8 mouse cellular contexts compared by ENCODE assay signal in genomic region chr8:4239193-4239890, GRCm38 (mm10). TPM values are rescaled to one million over a fixed set of nuclear protein-coding genes. Genes with fewer than 3 reads are reported as not detected.
DNase-seq lines count a peak whose midpoint lies in the region; ATAC-seq and TF ChIP-seq lines count a peak whose summit lies in the region.

No protein-coding gene starts in this region.

- peaks cover 13% of the 10 kb centered on the region for H3K36me3 ChIP-seq in lung, embryonic 16.5 days (ENCODE audit: control insufficient read depth, insufficient read depth, low read length)
- peaks cover 44% of the 10 kb centered on the region for H3K36me3 ChIP-seq in erythroblast, embryonic 14.5 days (ENCODE audit: control insufficient read depth)
- peaks cover 36% of the 10 kb centered on the region for H3K36me3 ChIP-seq in limb, embryonic 13.5 days
- H3K36me3 ChIP-seq in small intestine, adult 2 months (ENCODE audit: control insufficient read depth, insufficient read depth, low read length): peaks cover 20% of the 10 kb centered on the region

- H3K27me3 ChIP-seq in lung, embryonic 16.5 days (ENCODE audit: control insufficient read depth, insufficient read depth, low read depth, low read length): no peaks in the 10 kb centered on the region
- H3K27me3 ChIP-seq in erythroblast, embryonic 14.5 days (ENCODE audit: control insufficient read depth): no peaks in the 10 kb centered on the region
- H3K27me3 ChIP-seq in limb, embryonic 13.5 days: 0 out of 2 replicates have a peak, but pooled peaks cover 3% of the 10 kb centered on the region
- H3K27me3 ChIP-seq in small intestine, adult 2 months (ENCODE audit: control insufficient read depth, insufficient read depth, low read length): no peaks in the 10 kb centered on the region

- no peak for TF ChIP-seq CTCF in small intestine, adult 2 months (IDR thresholded peaks at IDR 0.05; ENCODE audit: extremely low read depth, insufficient read length, insufficient replicate concordance, low read depth, low read length)

- no peak for TF ChIP-seq POLR2A in small intestine, adult 2 months (IDR thresholded peaks at IDR 0.05; ENCODE audit: low read depth, low read length)

- peak overlapping the region; percentile 88; the same call in 1 of the 2 replicates for H3K27ac ChIP-seq in lung, embryonic 16.5 days (ENCODE audit: low read length)
- peak overlapping the region; percentile 85; the same call in 1 of the 2 replicates for H3K27ac ChIP-seq in limb, embryonic 13.5 days
- peak overlapping the region; percentile 77 for H3K27ac ChIP-seq in small intestine, adult 2 months (ENCODE audit: insufficient read depth, low read depth, low read length)

- peak overlapping the region; percentile 80 for H3K4me3 ChIP-seq in lung, embryonic 16.5 days (ENCODE audit: low read length)
- peak overlapping the region; percentile 77 for H3K4me3 ChIP-seq in erythroblast, embryonic 14.5 days (replicated peaks)
- peak overlapping the region; percentile 83 for H3K4me3 ChIP-seq in limb, embryonic 13.5 days
- H3K4me3 ChIP-seq in small intestine, adult 2 months (ENCODE audit: low read depth, low read length): peak overlapping the region; percentile 83

- H3K9me3 ChIP-seq in lung, embryonic 16.5 days (ENCODE audit: control insufficient read depth, low read length): no peaks in the 10 kb centered on the region
- no peaks in the 10 kb centered on the region for H3K9me3 ChIP-seq in erythroblast, embryonic 14.5 days (ENCODE audit: control insufficient read depth, low read length)
- no peaks in the 10 kb centered on the region for H3K9me3 ChIP-seq in limb, embryonic 13.5 days

- peak overlapping the region; percentile 85 for H3K9ac ChIP-seq in lung, embryonic 16.5 days (ENCODE audit: low read length)
- H3K9ac ChIP-seq in limb, embryonic 13.5 days: peak overlapping the region; percentile 78

- H3K4me1 ChIP-seq in lung, embryonic 16.5 days (replicated peaks; ENCODE audit: control insufficient read depth, insufficient read depth, low read length): peaks cover 20% of the 10 kb centered on the region
- peaks cover 53% of the 10 kb centered on the region for H3K4me1 ChIP-seq in erythroblast, embryonic 14.5 days (ENCODE audit: control insufficient read depth)
- H3K4me1 ChIP-seq in limb, embryonic 13.5 days: peaks cover 25% of the 10 kb centered on the region
- H3K4me1 ChIP-seq in small intestine, adult 2 months (ENCODE audit: control insufficient read depth, insufficient read depth, insufficient read length, low read length): peaks cover 11% of the 10 kb centered on the region; the same call in 1 of the 2 replicates

- 9% methylated on average over 19 of the region's 19 CpGs for WGBS in lung, embryonic 16.5 days
- WGBS in limb, embryonic 13.5 days: 13% methylated on average over 19 of the region's 19 CpGs
- 2% methylated on average over 19 of the region's 19 CpGs for WGBS in small intestine, adult 2 months

- H3K4me2 ChIP-seq in lung, embryonic 16.5 days (ENCODE audit: low read depth, low read length): peak overlapping the region; percentile 85
- H3K4me2 ChIP-seq in limb, embryonic 13.5 days (replicated peaks): peak overlapping the region; percentile 90

- DNase-seq in lung, adult 18-20 months: no peak
- no peak for DNase-seq in right cerebral cortex, postnatal 4 days
- DNase-seq in layer of hippocampus, postnatal 14 days (ENCODE audit: low spot score in 2 of 2): no peak
- DNase-seq in Muller cell, postnatal 12 days (ENCODE audit: inconsistent ontology term): no peak

- ATAC-seq in lung, embryonic 16.5 days (ENCODE audit: low read depth): peak; percentile 10
- ATAC-seq in limb, embryonic 13.5 days (ENCODE audit: low FRiP score, low read depth): 0 out of 2 replicates have a peak, but pooled peaks have one; percentile 1

RNA-seq across cellular contexts. Expression of gene Gm49320, which starts 0.7 kb away (rescaled TPM):
- 1.1 and 1.6 TPM in 2 replicates for polyA plus RNA-seq in lung, embryonic 16.5 days (2015; fragmentation: Nextera tagmentation; extraction: Ambion mirVana)
- polyA plus RNA-seq in erythroblast, embryonic 14.5 days (2012): 0.25 and 0.38 TPM in 2 replicates
- polyA plus RNA-seq in limb, embryonic 13.5 days (2015; fragmentation: Nextera tagmentation; extraction: Ambion mirVana): 1.3 and 2.4 TPM in 2 replicates
- polyA plus RNA-seq in small intestine, adult 2 months (2012; rRNA removed): 0.93 and 1.1 TPM in 2 replicates
- total RNA-seq in layer of hippocampus, postnatal 14 days (2021): under 1 TPM in 1 of 2 experiments, not detected in 1; 0.14 TPM

RNA-seq across cellular contexts. Expression of gene Map2k7, which starts 0.8 kb away (rescaled TPM):
- 26.8 and 29.1 TPM in 2 replicates for polyA plus RNA-seq in lung, embryonic 16.5 days (2015; fragmentation: Nextera tagmentation; extraction: Ambion mirVana)
- polyA plus RNA-seq in erythroblast, embryonic 14.5 days (2012): 9.1 and 9.9 TPM in 2 replicates
- 29.3 and 29.9 TPM in 2 replicates for polyA plus RNA-seq in limb, embryonic 13.5 days (2015; fragmentation: Nextera tagmentation; extraction: Ambion mirVana)
- 10.2 and 27.0 TPM in 2 replicates for polyA plus RNA-seq in small intestine, adult 2 months (2012; rRNA removed)
- total RNA-seq in layer of hippocampus, postnatal 14 days (2021): 10 to 100 TPM; 81.2 to 84.5 TPM

RNA-seq across cellular contexts. Expression of gene Tgfbr3l, which starts 8.7 kb away (rescaled TPM):
- polyA plus RNA-seq in lung, embryonic 16.5 days (2015; fragmentation: Nextera tagmentation; extraction: Ambion mirVana): 3.4 and 4.2 TPM in 2 replicates
- 1.1 and 1.3 TPM in 2 replicates for polyA plus RNA-seq in erythroblast, embryonic 14.5 days (2012)
- polyA plus RNA-seq in limb, embryonic 13.5 days (2015; fragmentation: Nextera tagmentation; extraction: Ambion mirVana): 4.6 and 5.7 TPM in 2 replicates
- polyA plus RNA-seq in small intestine, adult 2 months (2012; rRNA removed): 17.2 and 60.2 TPM in 2 replicates
- 10 to 100 TPM in 1 of 2 experiments, 1 to 10 TPM in 1; 7.5 to 10.6 TPM for total RNA-seq in layer of hippocampus, postnatal 14 days (2021)

RNA-seq across cellular contexts. Expression of gene Lrrc8e, which starts 12.7 kb away (rescaled TPM):
- 6.0 and 6.7 TPM in 2 replicates for polyA plus RNA-seq in lung, embryonic 16.5 days (2015; fragmentation: Nextera tagmentation; extraction: Ambion mirVana)
- 0.02 TPM in 1 of 2 replicates, not detected in the other for polyA plus RNA-seq in erythroblast, embryonic 14.5 days (2012)
- polyA plus RNA-seq in limb, embryonic 13.5 days (2015; fragmentation: Nextera tagmentation; extraction: Ambion mirVana): 0.41 and 0.62 TPM in 2 replicates
- 0.09 and 0.46 TPM in 2 replicates for polyA plus RNA-seq in small intestine, adult 2 months (2012; rRNA removed)
- under 1 TPM in 1 of 2 experiments, not detected in 1; 0.07 TPM for total RNA-seq in layer of hippocampus, postnatal 14 days (2021)

RNA-seq across cellular contexts. Expression of gene Snapc2, which starts 13.5 kb away (rescaled TPM):
- 48.7 and 52.0 TPM in 2 replicates for polyA plus RNA-seq in lung, embryonic 16.5 days (2015; fragmentation: Nextera tagmentation; extraction: Ambion mirVana)
- 5.1 and 6.0 TPM in 2 replicates for polyA plus RNA-seq in erythroblast, embryonic 14.5 days (2012)
- polyA plus RNA-seq in limb, embryonic 13.5 days (2015; fragmentation: Nextera tagmentation; extraction: Ambion mirVana): 63.8 and 68.4 TPM in 2 replicates
- 15.0 and 22.6 TPM in 2 replicates for polyA plus RNA-seq in small intestine, adult 2 months (2012; rRNA removed)
- total RNA-seq in layer of hippocampus, postnatal 14 days (2021): 10 to 100 TPM; 23.8 to 26.2 TPM
